Mouse (Mus musculus): Measurements from ENCODE around the gene Hsd17b10.

Gene Hsd17b10

GRCm38 (mm10) chrX:152001737-152002710, at the start of gene Hsd17b10:
TSS of gene Hsd17b10 (plus strand) at chrX:152001845.
- peak; percentile 68 for DNase-seq (ENCODE audit: extremely low spot score, low spot score)

GRCm38 (mm10) chrX:151999006-151999710, 2.5 kb upstream of the Hsd17b10 start:
- DNase-seq (ENCODE audit: extremely low spot score, low spot score), result no peak

- no peak for DNase-seq (ENCODE audit: extremely low spot score, low spot score)
These were observed 412 bp upstream of the Hsd17b10 start for GRCm38 (mm10) chrX:152001182-152001684.

GRCm38 (mm10) chrX:152002865-152003264, 1.2 kb downstream of the Hsd17b10 start:
- no peak for DNase-seq (ENCODE audit: extremely low spot score, low spot score)

- DNase-seq (ENCODE audit: extremely low spot score, low spot score), result no peak
These were observed 6.2 kb downstream of the Hsd17b10 start for GRCm38 (mm10) chrX:152007863-152008262.

- no peak for DNase-seq (ENCODE audit: extremely low spot score, low spot score)
These were observed 14.1 kb downstream of the Hsd17b10 start for GRCm38 (mm10) chrX:152015752-152016150.

GRCm38 (mm10) chrX:152016151-152017145, 14.8 kb downstream of the Hsd17b10 start, which contains the start of the genes Ribc1 and Smc1a:
TSS of gene Ribc1 (minus strand) at chrX:152016295.
TSS of gene Smc1a (plus strand) at chrX:152016428.
- DNase-seq (ENCODE audit: extremely low spot score, low spot score), result peak; percentile 79

GRCm38 (mm10) chrX:152017186-152017585, 15.5 kb downstream of the Hsd17b10 start:
- no peak for DNase-seq (ENCODE audit: extremely low spot score, low spot score)

GRCm38 (mm10) chrX:152019294-152019693, 17.6 kb downstream of the Hsd17b10 start:
- DNase-seq (ENCODE audit: extremely low spot score, low spot score), result no peak

GRCm38 (mm10) chrX:152039865-152040264, 38.2 kb downstream of the Hsd17b10 start:
- no peak for DNase-seq (ENCODE audit: extremely low spot score, low spot score)

- no peak for DNase-seq (ENCODE audit: extremely low spot score, low spot score)
These were observed 45.6 kb downstream of the Hsd17b10 start for GRCm38 (mm10) chrX:152047230-152047629.

GRCm38 (mm10) chrX:152052546-152052945, 50.9 kb downstream of the Hsd17b10 start:
- DNase-seq (ENCODE audit: extremely low spot score, low spot score), result no peak
